Mouse (Mus musculus) hindbrain, embryonic 14.5 days (tissue): Measurements from ENCODE around the gene Pla2g5. TPM values are rescaled to one million over a fixed set of nuclear protein-coding genes. Genes with fewer than 3 reads are reported as not detected.
A peak's percentile ranks its signal among the peaks of the same experiment; 100 is the strongest.

ENCODE experiments used
- ATAC-seq: fragments of 200-750 bp; cut with Nextera tagmentation; 2 replicates; pipeline ENCODE4 v1.8.0; 2017; ENCODE audit warnings: moderate number of reproducible peaks, mild to moderate bottlenecking, moderate TSS enrichment, moderate library complexity; ENCODE audit not compliant: low FRiP score
- DNase-seq: peaks from one replicate; pipeline ENCODE4 v3.0.0-alpha.2; 2015; ENCODE audit warnings: low spot score
- H3K27ac ChIP-seq: fragments of 300-500 bp; sonication (generic); 2 replicates; pipeline ENCODE4 v1.5.1; 2014; ENCODE audit warnings: mild to moderate bottlenecking, moderate library complexity
- H3K27me3 ChIP-seq: fragments of 300-500 bp; sonication (generic); 2 replicates; pipeline ENCODE4 v1.6.1; 2014; ENCODE audit warnings: mild to moderate bottlenecking, low read length, mixed read lengths; ENCODE audit not compliant: control insufficient read depth, insufficient read depth
- H3K36me3 ChIP-seq: fragments of 300-500 bp; sonication (generic); replicated peaks from 2 replicates; pipeline ENCODE4 v1.6.1; 2014; ENCODE audit not compliant: control insufficient read depth, insufficient read depth
- H3K4me1 ChIP-seq: fragments of 300-500 bp; sonication (generic); replicated peaks from 2 replicates; pipeline ENCODE4 v1.6.1; 2014; ENCODE audit warnings: antibody characterized with exemption, low read length, mixed read lengths; ENCODE audit not compliant: control insufficient read depth, insufficient read depth
- H3K4me2 ChIP-seq: fragments of 300-500 bp; sonication (generic); replicated peaks from 2 replicates; pipeline ENCODE4 v1.6.1; 2014; ENCODE audit warnings: mild to moderate bottlenecking, moderate library complexity
- H3K4me3 ChIP-seq: fragments of 300-500 bp; sonication (generic); replicated peaks from 2 replicates; pipeline ENCODE4 v1.5.1; 2014; ENCODE audit warnings: mild to moderate bottlenecking, low read length
- H3K9ac ChIP-seq: fragments of 300-500 bp; sonication (generic); 2 replicates; pipeline ENCODE4 v1.6.1; 2014
- H3K9me3 ChIP-seq: fragments of 300-500 bp; sonication (generic); 2 replicates; pipeline ENCODE4 v1.6.1; 2016; ENCODE audit warnings: low read length; ENCODE audit not compliant: control insufficient read depth
- WGBS: fragments of 180-500 bp; shearing (Covaris S2); extraction: QIAGEN DNeasy Blood & Tissue Kit; methylation state at CpG from one replicate; pipeline ENCODE4 v1.1.7; 2014; 5-methylcytosine and 5-hydroxymethylcytosine counted together
- polyA plus RNA-seq: library from polyadenylated mRNA; unstranded; fragments of >200 nt; fragmentation: Nextera tagmentation; extraction: Ambion mirVana; gene quantifications from 2 replicates; pipeline ENCODE4 v1.2.1, GENCODE M21; 2014

Pla2g5 gene
- polyA plus RNA-seq, 1 experiment from 2014 or later: 0.29 TPM

DNA sequence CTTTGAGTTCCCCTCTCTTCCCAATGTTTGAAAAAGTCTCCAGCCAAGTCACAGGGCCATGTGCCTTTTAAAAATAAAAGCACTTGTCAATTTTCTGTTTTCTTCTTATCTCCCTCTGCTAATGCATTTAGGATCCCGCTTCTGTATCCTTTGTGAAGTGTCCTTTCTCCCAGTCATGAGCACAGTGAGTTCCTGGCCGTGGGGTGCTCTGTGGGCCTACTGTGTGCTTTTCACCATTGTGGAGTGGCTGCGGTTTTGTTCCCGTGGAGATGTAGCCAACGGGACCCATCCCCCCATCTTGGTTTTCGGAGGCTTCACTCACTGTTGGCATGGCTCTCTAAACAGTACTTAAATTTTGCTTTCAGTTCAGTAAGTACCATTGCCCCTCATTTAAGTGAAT, 2.7 kb upstream of the Pla2g5 start:
- WGBS: 72% methylated on average over 6 of the region's 6 CpGs
- no peak for ATAC-seq

DNA sequence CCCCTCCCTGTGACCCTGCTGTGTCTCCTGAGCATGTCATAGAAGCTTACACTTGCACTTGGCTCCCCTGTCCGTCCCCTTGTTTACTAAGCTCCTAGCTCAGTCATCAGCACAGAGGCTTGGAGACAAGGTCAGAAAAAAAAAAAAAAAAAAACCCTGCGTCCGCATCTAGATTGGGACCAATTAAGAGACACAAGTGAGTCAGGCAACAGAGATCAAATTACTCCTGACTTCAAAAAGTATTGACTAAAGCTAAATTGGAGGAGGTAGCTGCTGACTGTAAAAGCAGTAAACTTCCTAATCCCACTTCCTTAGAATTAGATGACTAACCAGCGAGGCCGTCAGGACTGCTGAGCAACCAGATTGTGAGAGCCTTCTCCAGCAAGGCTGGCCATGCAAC, 1.8 kb upstream of the Pla2g5 start:
- 70% methylated on average over 5 of the region's 5 CpGs for WGBS
- H3K27ac ChIP-seq: no peak overlapping the region
- no peak for ATAC-seq

More for the DNA sequence above, 2.7 kb upstream of the Pla2g5 start:
- H3K4me3 ChIP-seq: no peak overlapping the region
- no peak for DNase-seq
- no peak overlapping the region for H3K9ac ChIP-seq
- H3K9me3 ChIP-seq: peaks cover 4% of the 10 kb centered on the region; the same call in 1 of the 2 replicates
- no peak overlapping the region for H3K27ac ChIP-seq
- H3K27me3 ChIP-seq: no peaks in the 10 kb centered on the region
- no peaks in the 10 kb centered on the region for H3K36me3 ChIP-seq
- no peaks in the 10 kb centered on the region for H3K4me1 ChIP-seq
- H3K4me2 ChIP-seq: no peak overlapping the region

DNA sequence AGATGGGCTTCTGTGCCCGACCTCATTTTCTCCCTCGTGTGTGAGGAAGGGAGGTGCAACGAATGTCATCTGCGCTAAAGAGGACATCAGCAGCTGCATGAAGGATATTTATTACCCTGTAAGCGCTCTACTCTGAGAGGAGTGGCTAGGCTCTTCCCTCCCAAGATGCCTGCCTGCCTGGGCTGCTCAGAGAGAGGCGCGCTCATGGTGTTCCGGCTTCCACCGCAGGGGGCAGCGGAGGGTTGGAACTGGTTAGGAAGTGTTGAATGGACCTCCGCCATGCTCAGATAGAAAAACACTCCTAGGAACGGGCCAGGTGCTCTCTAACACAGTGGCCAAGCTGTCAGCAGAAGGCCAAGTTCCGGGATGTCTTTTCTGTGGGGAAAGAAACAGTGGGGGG, 3.6 kb downstream of the Pla2g5 start:
- Histone ChIP-seq H3K27ac (peak overlapping the region; percentile 58), H3K9me3 (no peaks in the 10 kb centered on the region), H3K4me3 (peak overlapping the region; percentile 23), H3K9ac (peak overlapping the region; percentile 26; the same call in 1 of the 2 replicates), H3K4me1 (no peaks in the 10 kb centered on the region; the same call in 1 of the 2 replicates), H3K36me3 (no peaks in the 10 kb centered on the region), H3K27me3 (no peaks in the 10 kb centered on the region), H3K4me2 (peak overlapping the region; percentile 45)
- ATAC-seq (peak; percentile 78), DNase-seq (peak; percentile 85)
- WGBS: 6% methylated on average over 13 of the region's 13 CpGs

More for the DNA sequence above, 1.8 kb upstream of the Pla2g5 start:
- H3K9me3 ChIP-seq: peaks cover 3% of the 10 kb centered on the region; the same call in 1 of the 2 replicates
- H3K4me1 ChIP-seq: no peaks in the 10 kb centered on the region; the same call in 1 of the 2 replicates
- H3K4me2 ChIP-seq: no peak overlapping the region
- H3K27me3 ChIP-seq: no peaks in the 10 kb centered on the region
- no peak overlapping the region for H3K9ac ChIP-seq
- H3K4me3 ChIP-seq: no peak overlapping the region
- no peaks in the 10 kb centered on the region for H3K36me3 ChIP-seq
- DNase-seq: no peak

DNA sequence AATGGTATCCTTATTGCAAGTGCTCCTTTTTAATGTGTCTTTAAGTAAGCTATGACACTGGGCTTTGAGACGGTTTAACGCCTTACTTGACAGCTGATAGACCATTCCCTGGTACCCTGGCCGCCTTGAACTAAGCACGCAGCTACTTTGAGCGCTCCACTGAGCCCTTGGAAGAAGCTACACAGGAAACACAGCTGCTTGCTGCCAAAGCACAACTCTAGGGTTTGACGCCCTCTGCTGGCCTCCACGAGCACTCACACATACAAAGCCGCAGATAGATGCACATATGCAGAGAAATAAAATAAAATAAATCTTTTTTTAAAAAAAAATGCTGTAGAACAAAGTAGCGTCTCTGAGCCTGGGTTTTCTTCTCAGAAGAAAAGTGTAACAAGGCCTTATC, 4.0 kb downstream of the Pla2g5 start:
- ATAC-seq: 0 out of 2 replicates have a peak, but pooled peaks have one; percentile 46
- Histone ChIP-seq H3K4me2 (peak overlapping the region; percentile 45), H3K9me3 (no peaks in the 10 kb centered on the region), H3K27ac (peak overlapping the region; percentile 58), H3K4me3 (peak overlapping the region; percentile 23), H3K4me1 (no peaks in the 10 kb centered on the region; the same call in 1 of the 2 replicates), H3K36me3 (no peaks in the 10 kb centered on the region), H3K27me3 (no peaks in the 10 kb centered on the region), H3K9ac (peak overlapping the region; percentile 26; the same call in 1 of the 2 replicates)
- WGBS: 17% methylated on average over 9 of the region's 9 CpGs
- DNase-seq: peak; percentile 74

DNA sequence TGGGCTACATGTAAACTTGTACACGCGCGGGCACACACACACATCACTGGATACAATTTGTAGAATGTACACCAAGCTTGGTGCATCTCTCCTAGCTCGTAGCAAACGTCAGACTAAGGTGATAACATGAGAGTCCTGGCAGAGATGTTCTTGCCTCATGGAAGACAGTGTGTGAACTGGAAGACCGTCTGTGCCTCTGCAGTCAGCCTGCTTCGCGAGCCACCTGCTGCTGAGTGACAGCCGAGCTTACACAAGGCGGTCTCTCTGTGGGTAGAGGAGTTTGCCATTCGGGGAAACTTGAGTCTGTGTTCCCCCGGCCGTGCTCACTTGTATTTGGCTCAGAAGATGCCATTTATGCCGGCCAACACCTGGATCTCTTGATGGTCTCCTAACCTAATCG, 4.8 kb downstream of the Pla2g5 start:
- Histone ChIP-seq H3K9ac (no peak overlapping the region), H3K4me2 (no peak overlapping the region), H3K4me3 (no peak overlapping the region), H3K27ac (no peak overlapping the region), H3K27me3 (no peaks in the 10 kb centered on the region), H3K9me3 (no peaks in the 10 kb centered on the region), H3K4me1 (no peaks in the 10 kb centered on the region; the same call in 1 of the 2 replicates), H3K36me3 (no peaks in the 10 kb centered on the region)
- DNase-seq (no peak), ATAC-seq (no peak)
- WGBS: 83% methylated on average over 15 of the region's 15 CpGs

DNA sequence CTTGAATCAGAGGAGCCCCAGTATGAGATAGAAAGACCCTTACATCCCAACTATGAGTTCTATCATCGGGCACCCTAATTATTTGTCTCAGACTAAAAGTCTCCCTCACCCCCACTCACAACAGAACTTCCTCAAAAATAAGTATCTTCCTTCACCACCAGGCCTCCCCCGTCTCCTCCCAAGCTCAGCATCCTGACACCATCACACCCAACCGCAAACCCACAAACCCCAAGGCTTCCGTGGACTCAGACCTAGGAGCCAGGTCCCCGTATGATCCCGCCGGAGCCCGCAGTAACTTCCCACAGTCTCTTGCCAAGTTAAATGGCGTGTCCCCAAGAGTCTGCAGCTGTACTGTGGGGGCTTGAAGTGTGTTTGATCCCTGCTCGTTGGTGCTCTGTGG, 5.7 kb downstream of the Pla2g5 start:
- no peak for ATAC-seq
- H3K36me3 ChIP-seq: no peaks in the 10 kb centered on the region
- H3K27ac ChIP-seq: no peak overlapping the region
- no peak for DNase-seq
- H3K4me3 ChIP-seq: no peak overlapping the region
- no peak overlapping the region for H3K9ac ChIP-seq
- no peak overlapping the region for H3K4me2 ChIP-seq
- WGBS: 94% methylated on average over 10 of the region's 10 CpGs
- H3K27me3 ChIP-seq: no peaks in the 10 kb centered on the region
- H3K9me3 ChIP-seq: no peaks in the 10 kb centered on the region
- H3K4me1 ChIP-seq: no peaks in the 10 kb centered on the region; the same call in 1 of the 2 replicates

DNA sequence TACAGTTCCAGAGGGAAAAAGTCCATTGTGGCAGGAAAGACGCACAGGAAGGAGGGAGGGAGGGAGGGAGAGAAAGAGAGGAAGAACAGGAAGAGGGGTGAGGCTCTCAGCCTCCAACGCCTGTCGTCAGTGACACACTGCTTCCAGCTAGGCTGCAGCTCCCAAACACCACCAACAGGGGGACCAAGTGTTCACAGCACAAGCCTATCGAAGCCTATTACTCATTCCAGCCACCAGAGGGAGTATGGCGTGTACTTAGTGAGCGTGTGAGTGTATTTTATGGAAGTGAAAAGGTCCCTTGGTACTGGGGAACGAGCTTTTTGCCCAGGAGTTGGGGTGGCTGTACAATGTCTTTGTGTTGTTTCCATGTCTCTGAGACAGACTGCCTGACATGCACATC, 6.8 kb downstream of the Pla2g5 start:
- WGBS: 31% methylated on average over 7 of the region's 7 CpGs
- no peaks in the 10 kb centered on the region for H3K36me3 ChIP-seq
- no peaks in the 10 kb centered on the region for H3K9me3 ChIP-seq
- no peak for ATAC-seq
- H3K27ac ChIP-seq: no peak overlapping the region
- no peaks in the 10 kb centered on the region; the same call in 1 of the 2 replicates for H3K4me1 ChIP-seq
- no peak overlapping the region for H3K4me3 ChIP-seq
- no peak overlapping the region for H3K4me2 ChIP-seq
- peak; percentile 84 for DNase-seq
- H3K9ac ChIP-seq: no peak overlapping the region
- H3K27me3 ChIP-seq: no peaks in the 10 kb centered on the region

DNA sequence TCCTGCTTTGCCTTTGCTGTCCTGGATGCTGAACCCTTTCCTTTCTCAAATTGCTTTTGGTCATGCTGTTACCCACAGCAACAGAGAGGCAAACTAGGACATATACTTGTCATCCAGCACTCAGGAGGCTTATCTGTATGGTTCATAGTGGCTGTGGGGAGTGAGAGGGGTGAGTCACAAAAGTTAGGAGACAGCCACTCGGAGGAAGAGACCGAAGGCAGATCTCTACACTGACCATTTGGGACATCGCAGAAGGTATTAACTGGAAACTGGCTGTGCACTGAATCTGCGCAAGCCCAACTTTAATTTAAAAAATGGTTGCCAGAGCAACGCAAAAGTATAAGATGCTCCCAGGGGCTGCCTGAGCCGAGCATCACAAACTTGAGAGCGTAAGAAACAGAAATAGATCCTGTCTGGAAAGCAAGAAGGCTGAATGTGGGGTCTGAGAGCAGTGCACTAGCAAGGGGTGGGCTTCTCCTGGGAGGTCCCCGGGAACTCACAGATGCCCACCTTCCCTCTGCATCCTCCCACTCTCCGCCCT, 8.1 kb downstream of the Pla2g5 start:
- H3K27ac ChIP-seq: no peak overlapping the region
- DNase-seq: no peak

DNA sequence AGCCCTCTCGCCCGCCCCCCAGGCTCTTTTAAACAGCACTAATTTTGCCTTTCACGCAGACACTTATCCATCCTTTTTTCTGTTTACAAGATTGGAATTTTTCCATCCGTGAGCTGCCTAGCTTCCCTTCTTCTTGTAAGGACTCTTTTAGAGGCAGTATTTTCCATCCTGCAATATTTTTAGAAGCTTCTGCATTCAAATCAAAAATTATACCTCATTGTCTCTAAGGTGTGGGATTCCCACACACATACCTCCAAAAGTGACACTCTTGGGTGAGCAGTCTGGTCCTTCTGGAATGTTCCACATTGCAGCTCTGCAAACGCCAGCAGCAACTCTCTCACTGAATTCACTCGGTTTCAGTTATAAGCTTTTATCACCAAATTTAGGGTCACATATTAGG, 10.3 kb downstream of the Pla2g5 start:
- Histone ChIP-seq H3K4me2 (no peak overlapping the region), H3K4me3 (no peak overlapping the region), H3K27me3 (0 out of 2 replicates have a peak, but pooled peaks cover 5% of the 10 kb centered on the region), H3K4me1 (no peaks in the 10 kb centered on the region), H3K9me3 (no peaks in the 10 kb centered on the region), H3K27ac (no peak overlapping the region), H3K36me3 (no peaks in the 10 kb centered on the region), H3K9ac (no peak overlapping the region)
- WGBS: 77% methylated on average over 6 of the region's 6 CpGs
- ATAC-seq (no peak), DNase-seq (no peak)

More for the DNA sequence above, 8.1 kb downstream of the Pla2g5 start:
- Histone ChIP-seq H3K9me3 (no peaks in the 10 kb centered on the region), H3K4me3 (no peak overlapping the region), H3K36me3 (no peaks in the 10 kb centered on the region), H3K4me2 (no peak overlapping the region), H3K27me3 (0 out of 2 replicates have a peak, but pooled peaks cover 5% of the 10 kb centered on the region), H3K9ac (no peak overlapping the region), H3K4me1 (no peaks in the 10 kb centered on the region)
- ATAC-seq: no peak
- WGBS: 86% methylated on average over 9 of the region's 9 CpGs
